Mouse (Mus musculus) heart, postnatal 0 days (tissue): ENCODE data around the gene Tex33.

Experiments used
- CTCF ChIP-seq: IDR thresholded peaks from 2 replicates; pipeline ENCODE4 v1.5.1; 2016; ENCODE audit warnings: antibody characterized with exemption, control low read depth, low read depth
- EP300 ChIP-seq: IDR thresholded peaks from 2 replicates; pipeline ENCODE4 v1.6.1; 2016; ENCODE audit warnings: antibody characterized with exemption, low read depth

DNA sequence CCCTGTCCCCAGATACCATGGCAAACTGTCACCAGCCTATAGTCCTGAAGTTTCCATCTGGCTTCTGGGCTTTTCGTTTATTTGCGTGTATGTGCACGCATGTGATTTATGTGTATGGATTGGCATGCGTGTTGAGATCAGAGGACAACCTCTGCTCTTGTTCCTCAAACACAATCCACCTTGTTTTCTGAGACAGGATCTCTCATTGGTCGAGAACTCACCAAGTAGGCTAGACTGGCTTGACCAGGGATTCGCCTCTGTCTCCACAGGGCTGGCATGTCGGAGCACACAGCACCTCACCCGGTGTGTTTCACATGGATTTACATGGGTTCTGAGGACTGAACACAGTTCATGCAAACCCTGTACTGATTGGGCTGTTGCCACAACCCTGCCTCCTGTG, 18.4 kb upstream of the Tex33 start:
- TF ChIP-seq CTCF (no peak), EP300 (no peak)
